Mouse (Mus musculus) heart, embryonic 15.5 days (tissue): Measurements from ENCODE around the gene Cdk14. TPM values are rescaled to one million over a fixed set of nuclear protein-coding genes. Genes with fewer than 3 reads are reported as not detected.

Source experiments
- ATAC-seq: fragments of 200-750 bp; cut with Nextera tagmentation; replicated peaks from 2 replicates; pipeline ENCODE4 v1.8.0; 2017; ENCODE audit warnings: low read depth, moderate TSS enrichment; ENCODE audit not compliant: insufficient number of reproducible peaks, insufficient read depth, low FRiP score
- H3K27ac ChIP-seq: fragments of 300-500 bp; sonication (generic); 2 replicates; pipeline ENCODE4 v1.5.1; 2015; ENCODE audit warnings: mild to moderate bottlenecking, inconsistent platforms
- H3K27me3 ChIP-seq: fragments of 300-500 bp; sonication (generic); 2 replicates; pipeline ENCODE4 v1.6.1; 2015; ENCODE audit warnings: inconsistent platforms
- H3K36me3 ChIP-seq: fragments of 300-500 bp; sonication (generic); 2 replicates; pipeline ENCODE4 v1.6.1; 2015; ENCODE audit warnings: mild to moderate bottlenecking, inconsistent platforms
- H3K4me1 ChIP-seq: fragments of 300-500 bp; sonication (generic); replicated peaks from 2 replicates; pipeline ENCODE4 v1.6.1; 2015; ENCODE audit warnings: inconsistent platforms
- H3K4me2 ChIP-seq: fragments of 300-500 bp; sonication (generic); 2 replicates; pipeline ENCODE4 v1.6.1; 2015; ENCODE audit warnings: inconsistent platforms, mild to moderate bottlenecking, moderate library complexity
- H3K4me3 ChIP-seq: fragments of 300-500 bp; sonication (generic); 2 replicates; pipeline ENCODE4 v1.5.1; 2015; ENCODE audit warnings: mild to moderate bottlenecking, inconsistent platforms
- H3K9ac ChIP-seq: fragments of 300-500 bp; sonication (generic); 2 replicates; pipeline ENCODE4 v1.6.1; 2015; ENCODE audit warnings: mild to moderate bottlenecking, inconsistent platforms
- H3K9me3 ChIP-seq: fragments of 300-500 bp; sonication (generic); replicated peaks from 2 replicates; pipeline ENCODE4 v1.6.1; 2016; ENCODE audit warnings: inconsistent platforms
- WGBS: fragments of 180-500 bp; shearing (Covaris S2); methylation state at CpG from one replicate; pipeline ENCODE4 v1.1.7; 2015; ENCODE audit warnings: mixed read lengths; 5-methylcytosine and 5-hydroxymethylcytosine counted together
- polyA plus RNA-seq: library from polyadenylated mRNA; unstranded; fragments of >200 nt; fragmentation: Nextera tagmentation; extraction: Ambion mirVana; gene quantifications from 2 replicates; pipeline ENCODE4 v1.2.1, GENCODE M21; 2015

Cdk14 gene
- polyA plus RNA-seq, 1 experiment from 2014 or later = 12.0 TPM

- no peak for ATAC-seq
- Histone ChIP-seq H3K4me1 (no peaks in the 10 kb centered on the region), H3K4me3 (no peak overlapping the region), H3K9ac (no peak overlapping the region), H3K27me3 (no peaks in the 10 kb centered on the region), H3K9me3 (no peaks in the 10 kb centered on the region), H3K27ac (no peak overlapping the region), H3K36me3 (peaks cover 6% of the 10 kb centered on the region; the same call in 1 of the 2 replicates), H3K4me2 (no peak overlapping the region)
- WGBS = 94% methylated on average over 1 of the region's 1 CpGs
Measured at GRCm38 (mm10) chr5:4882841-4883240, 537.3 kb downstream of the Cdk14 start.

GRCm38 (mm10) chr5:4880331-4880730 lies 539.8 kb downstream of the Cdk14 start:
- ATAC-seq = no peak

DNA sequence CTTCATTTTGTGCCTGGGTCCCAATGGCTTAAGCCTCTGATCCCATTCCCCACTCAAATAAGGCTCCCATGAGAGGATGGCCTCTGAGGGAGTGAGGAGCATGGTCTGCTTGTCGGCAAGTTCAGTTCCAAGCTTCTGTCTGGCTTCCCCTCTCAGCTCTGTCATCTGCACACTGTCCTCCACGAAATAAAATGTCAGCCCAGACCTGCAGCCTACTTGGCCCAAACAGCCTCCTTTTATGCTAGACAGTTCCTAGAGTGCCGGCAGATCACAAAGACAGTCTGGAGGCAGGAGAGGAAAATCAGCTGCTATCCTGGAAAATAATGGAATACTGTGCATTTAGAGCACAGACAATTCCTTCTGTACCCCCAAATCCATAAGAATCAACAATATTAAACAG lies 541.2 kb downstream of the Cdk14 start:
- H3K9me3 ChIP-seq = no peaks in the 10 kb centered on the region
- no peak for ATAC-seq
- H3K4me1 ChIP-seq = no peaks in the 10 kb centered on the region
- H3K27me3 ChIP-seq = no peaks in the 10 kb centered on the region
- H3K27ac ChIP-seq = no peak overlapping the region
- peaks cover 6% of the 10 kb centered on the region; the same call in 1 of the 2 replicates for H3K36me3 ChIP-seq
- no peak overlapping the region for H3K4me2 ChIP-seq
- H3K4me3 ChIP-seq = no peak overlapping the region
- WGBS = 42% methylated on average over 3 of the region's 3 CpGs
- no peak overlapping the region for H3K9ac ChIP-seq

More at GRCm38 (mm10) chr5:4880331-4880730, 539.8 kb downstream of the Cdk14 start:
- no peaks in the 10 kb centered on the region for H3K4me1 ChIP-seq
- WGBS = 54% methylated on average over 4 of the region's 4 CpGs
- H3K9ac ChIP-seq = no peak overlapping the region
- H3K27ac ChIP-seq = no peak overlapping the region
- H3K9me3 ChIP-seq = no peaks in the 10 kb centered on the region
- H3K36me3 ChIP-seq = peaks cover 6% of the 10 kb centered on the region; the same call in 1 of the 2 replicates
- no peak overlapping the region for H3K4me2 ChIP-seq
- H3K27me3 ChIP-seq = no peaks in the 10 kb centered on the region
- no peak overlapping the region for H3K4me3 ChIP-seq

DNA sequence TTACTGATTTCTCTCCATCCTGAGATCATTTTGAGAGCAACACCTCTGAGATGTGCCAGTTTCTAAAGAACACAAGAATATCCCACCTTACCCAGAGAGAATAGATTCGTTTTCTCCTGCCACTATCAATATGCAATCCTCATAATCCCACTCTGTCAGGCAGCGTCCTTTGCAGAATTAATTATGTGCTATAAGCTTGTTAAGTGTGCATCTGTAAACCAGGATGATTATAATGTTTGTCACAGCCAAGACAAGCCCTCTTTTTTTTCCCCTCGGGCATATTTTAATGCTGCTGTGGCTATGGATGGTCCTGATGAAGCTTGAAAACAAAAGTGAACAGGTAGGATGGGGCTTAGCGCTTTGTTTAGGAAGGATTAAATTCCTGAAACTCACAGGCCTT lies 542.5 kb downstream of the Cdk14 start:
- Histone ChIP-seq H3K9me3 (no peaks in the 10 kb centered on the region), H3K9ac (no peak overlapping the region), H3K27me3 (no peaks in the 10 kb centered on the region), H3K27ac (no peak overlapping the region), H3K4me2 (no peak overlapping the region), H3K36me3 (peaks cover 6% of the 10 kb centered on the region; the same call in 1 of the 2 replicates), H3K4me3 (no peak overlapping the region), H3K4me1 (no peaks in the 10 kb centered on the region)
- WGBS = 74% methylated on average over 4 of the region's 4 CpGs
- ATAC-seq = no peak

GRCm38 (mm10) chr5:4877131-4877631 lies 542.9 kb downstream of the Cdk14 start:
- Histone ChIP-seq H3K9ac (no peak overlapping the region), H3K4me1 (no peaks in the 10 kb centered on the region), H3K36me3 (peaks cover 6% of the 10 kb centered on the region; the same call in 1 of the 2 replicates), H3K27ac (no peak overlapping the region), H3K27me3 (no peaks in the 10 kb centered on the region), H3K4me3 (no peak overlapping the region), H3K9me3 (no peaks in the 10 kb centered on the region), H3K4me2 (no peak overlapping the region)
- no peak for ATAC-seq
- 59% methylated on average over 5 of the region's 5 CpGs for WGBS

DNA sequence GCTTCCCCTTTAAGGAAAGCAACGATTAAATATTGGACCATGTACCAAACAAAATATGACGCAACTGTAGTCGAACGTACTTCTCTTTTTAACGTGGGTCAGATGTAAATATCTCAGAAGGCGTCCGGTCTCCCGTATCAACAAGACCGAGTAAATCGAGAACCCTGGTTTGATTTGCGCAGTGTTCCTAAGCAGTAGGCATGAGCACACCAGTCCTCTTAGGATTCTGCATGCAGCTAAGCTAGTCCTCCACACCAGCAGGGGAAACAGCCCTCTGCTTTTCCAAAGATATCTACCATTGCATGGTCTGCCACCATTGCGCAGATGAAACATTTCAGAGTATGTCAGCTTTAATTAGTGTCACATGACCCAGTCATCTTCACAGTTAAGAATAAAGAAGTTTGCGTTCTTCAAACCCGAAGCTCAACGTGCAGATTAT lies 543.4 kb downstream of the Cdk14 start:
- H3K4me1 ChIP-seq = no peaks in the 10 kb centered on the region
- 83% methylated on average over 15 of the region's 15 CpGs for WGBS
- H3K27me3 ChIP-seq = no peaks in the 10 kb centered on the region
- H3K4me3 ChIP-seq = no peak overlapping the region
- H3K9me3 ChIP-seq = no peaks in the 10 kb centered on the region
- H3K27ac ChIP-seq = no peak overlapping the region
- H3K9ac ChIP-seq = no peak overlapping the region
- H3K36me3 ChIP-seq = peaks cover 6% of the 10 kb centered on the region; the same call in 1 of the 2 replicates
- no peak overlapping the region for H3K4me2 ChIP-seq
- ATAC-seq = no peak

DNA sequence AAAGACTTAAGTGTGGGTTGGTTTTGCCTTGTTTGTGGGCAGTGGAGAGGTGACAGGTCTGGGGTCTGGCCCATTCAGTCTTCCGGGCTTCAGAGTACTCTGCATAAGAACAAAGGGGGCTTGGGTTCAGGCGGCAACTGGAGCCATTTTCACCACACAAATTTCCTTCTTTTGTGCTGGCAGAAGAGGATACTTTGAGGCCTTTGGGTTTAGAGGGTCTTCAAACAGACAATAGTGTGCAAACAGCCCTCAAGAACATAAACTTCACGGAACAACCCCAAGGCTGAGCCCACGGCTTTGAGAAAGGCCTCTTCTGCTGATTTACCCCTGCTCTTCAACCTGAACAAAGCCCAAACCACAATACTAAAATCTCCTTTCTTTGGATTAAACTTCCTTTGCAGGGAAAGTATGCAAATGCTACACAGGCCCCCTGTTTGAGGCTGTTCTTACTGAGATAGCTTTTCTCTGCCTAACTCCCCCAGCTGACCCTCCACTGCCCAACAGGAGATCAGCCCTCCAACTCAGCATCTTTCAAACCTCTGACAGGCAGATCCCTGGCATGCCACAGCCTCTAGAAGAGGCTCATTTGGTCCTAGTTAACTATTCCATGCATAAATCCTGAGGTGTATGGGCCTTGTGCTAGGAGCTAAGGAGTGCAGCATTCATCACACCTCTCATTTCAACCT lies 549.9 kb downstream of the Cdk14 start:
- Histone ChIP-seq H3K4me2 (no peak overlapping the region), H3K4me1 (no peaks in the 10 kb centered on the region), H3K9ac (no peak overlapping the region), H3K27ac (no peak overlapping the region), H3K27me3 (no peaks in the 10 kb centered on the region), H3K9me3 (no peaks in the 10 kb centered on the region), H3K36me3 (no peaks in the 10 kb centered on the region), H3K4me3 (no peak overlapping the region)
- ATAC-seq = no peak
- WGBS = 75% methylated on average over 4 of the region's 4 CpGs

DNA sequence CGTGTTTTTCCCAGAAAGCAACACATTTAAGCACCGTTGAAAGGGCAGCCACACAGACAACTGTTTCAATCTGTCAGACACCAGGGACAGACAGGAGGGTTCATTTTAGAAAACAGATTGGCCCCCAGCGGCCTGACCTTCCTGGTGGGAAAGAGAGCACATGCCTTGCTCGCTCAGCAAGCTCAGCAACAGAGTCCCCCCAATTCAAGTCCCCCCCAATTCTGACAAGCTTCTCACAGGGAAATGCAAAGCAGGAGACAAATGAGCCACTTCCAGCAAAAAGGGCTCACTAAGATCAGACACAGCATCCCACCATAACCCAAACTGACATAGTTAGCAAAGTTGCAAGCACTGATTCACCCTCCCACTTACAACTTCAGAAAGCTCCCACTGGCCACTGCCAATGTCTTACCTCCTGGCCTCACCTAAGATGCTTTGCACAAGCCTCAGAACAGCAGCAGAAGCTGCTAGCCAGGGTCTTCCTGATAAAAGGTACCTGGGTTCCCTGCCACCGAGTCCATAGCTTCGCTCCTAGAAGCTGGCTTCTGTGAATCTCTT lies 551.5 kb downstream of the Cdk14 start:
- Histone ChIP-seq H3K9ac (no peak overlapping the region), H3K4me2 (no peak overlapping the region), H3K4me1 (0 out of 2 replicates have a peak, but pooled peaks cover 4% of the 10 kb centered on the region), H3K9me3 (no peaks in the 10 kb centered on the region), H3K27ac (no peak overlapping the region), H3K4me3 (no peak overlapping the region), H3K36me3 (no peaks in the 10 kb centered on the region), H3K27me3 (no peaks in the 10 kb centered on the region)
- no peak for ATAC-seq
- WGBS = 63% methylated on average over 6 of the region's 6 CpGs

DNA sequence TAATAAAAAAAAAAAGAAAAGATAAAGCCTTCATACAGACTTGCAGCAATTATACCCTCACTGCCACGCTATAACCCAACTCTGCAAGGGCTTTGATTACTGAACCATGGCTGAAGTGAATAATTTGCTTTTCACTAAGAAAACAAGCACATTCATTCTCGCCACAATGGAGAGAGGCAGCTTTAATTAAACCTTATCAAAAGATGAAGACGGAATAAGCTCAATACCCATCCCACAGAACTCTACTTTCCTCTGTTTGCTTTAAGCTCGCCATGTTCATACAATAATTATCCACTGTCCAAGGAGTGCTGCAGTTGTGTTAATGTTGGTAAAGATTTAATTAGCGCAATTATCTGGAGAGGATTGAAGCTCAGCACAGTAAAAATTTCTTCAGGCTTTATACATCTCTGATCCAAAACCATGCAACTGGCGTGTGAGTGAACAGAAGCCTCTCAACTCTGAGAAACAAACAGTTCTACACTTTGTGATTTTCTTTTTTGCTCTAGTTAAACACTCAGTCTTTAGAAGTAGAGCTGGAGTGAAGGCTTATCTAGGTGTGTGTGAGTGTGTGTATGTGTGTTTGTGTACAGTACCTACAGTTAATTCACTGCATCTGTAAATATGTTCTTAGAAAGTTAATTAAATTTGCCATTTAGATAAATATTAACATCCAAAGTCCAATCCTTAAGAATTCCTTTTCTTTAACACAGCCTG lies 552.1 kb downstream of the Cdk14 start:
- no peak overlapping the region for H3K9ac ChIP-seq
- ATAC-seq = no peak
- H3K36me3 ChIP-seq = no peaks in the 10 kb centered on the region
- no peak overlapping the region for H3K27ac ChIP-seq
- 90% methylated on average over 6 of the region's 6 CpGs for WGBS
- no peak overlapping the region for H3K4me3 ChIP-seq
- no peaks in the 10 kb centered on the region for H3K27me3 ChIP-seq
- H3K4me2 ChIP-seq = no peak overlapping the region
- 0 out of 2 replicates have a peak, but pooled peaks cover 4% of the 10 kb centered on the region for H3K4me1 ChIP-seq
- no peaks in the 10 kb centered on the region for H3K9me3 ChIP-seq

- Histone ChIP-seq H3K27ac (no peak overlapping the region), H3K9me3 (no peaks in the 10 kb centered on the region), H3K4me1 (0 out of 2 replicates have a peak, but pooled peaks cover 4% of the 10 kb centered on the region), H3K36me3 (no peaks in the 10 kb centered on the region), H3K9ac (no peak overlapping the region), H3K4me2 (no peak overlapping the region), H3K27me3 (no peaks in the 10 kb centered on the region), H3K4me3 (no peak overlapping the region)
- 80% methylated on average over 8 of the region's 8 CpGs for WGBS
- ATAC-seq = no peak
Measured at GRCm38 (mm10) chr5:4866945-4867344, 553.2 kb downstream of the Cdk14 start.

GRCm38 (mm10) chr5:4866099-4866498 lies 554.0 kb downstream of the Cdk14 start:
- H3K27ac ChIP-seq = no peak overlapping the region
- H3K27me3 ChIP-seq = no peaks in the 10 kb centered on the region
- no peak overlapping the region for H3K4me2 ChIP-seq
- no peak for ATAC-seq
- H3K9ac ChIP-seq = no peak overlapping the region
- H3K4me1 ChIP-seq = 0 out of 2 replicates have a peak, but pooled peaks cover 4% of the 10 kb centered on the region
- H3K36me3 ChIP-seq = no peaks in the 10 kb centered on the region
- H3K4me3 ChIP-seq = no peak overlapping the region
- WGBS = 58% methylated on average over 1 of the region's 1 CpGs
- H3K9me3 ChIP-seq = no peaks in the 10 kb centered on the region
